Mouse (Mus musculus) cerebellum, adult (tissue): ENCODE results near the gene Srp68.

ENCODE experiments used
- ATAC-seq: cut with Nextera tagmentation; 2 replicates; pipeline ENCODE4 v1.9.2; 2017; ENCODE audit warnings: mild to moderate bottlenecking, moderate library complexity, mixed read lengths; ENCODE audit not compliant: insufficient number of reproducible peaks, low FRiP score, low TSS enrichment

Srp68 gene

GRCm38 (mm10) chr11:116253076-116253600 lies 20.9 kb downstream of the Srp68 start:
- no peak for ATAC-seq

DNA sequence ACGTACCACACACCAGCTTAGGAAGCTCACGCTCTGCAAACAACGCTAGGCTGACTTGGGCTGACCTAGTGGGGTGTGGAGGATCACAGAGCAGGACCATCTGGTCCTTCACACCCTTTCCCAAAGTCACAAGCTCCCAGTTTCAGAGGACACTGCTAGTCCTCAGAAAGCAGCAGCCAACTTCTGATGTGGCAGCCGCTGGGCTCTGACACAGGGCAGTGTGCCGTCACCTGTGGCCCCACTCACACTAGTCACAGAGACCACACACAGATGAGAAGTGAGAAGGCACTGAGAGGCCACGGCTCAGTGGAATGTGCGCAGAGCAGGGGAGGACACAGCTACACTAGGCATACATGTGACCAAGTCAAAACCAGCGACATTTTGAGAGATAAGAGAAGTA lies 23.1 kb downstream of the Srp68 start:
- no peak for ATAC-seq

- ATAC-seq, result no peak
These were observed 26.4 kb downstream of the Srp68 start for GRCm38 (mm10) chr11:116247502-116248222.

DNA sequence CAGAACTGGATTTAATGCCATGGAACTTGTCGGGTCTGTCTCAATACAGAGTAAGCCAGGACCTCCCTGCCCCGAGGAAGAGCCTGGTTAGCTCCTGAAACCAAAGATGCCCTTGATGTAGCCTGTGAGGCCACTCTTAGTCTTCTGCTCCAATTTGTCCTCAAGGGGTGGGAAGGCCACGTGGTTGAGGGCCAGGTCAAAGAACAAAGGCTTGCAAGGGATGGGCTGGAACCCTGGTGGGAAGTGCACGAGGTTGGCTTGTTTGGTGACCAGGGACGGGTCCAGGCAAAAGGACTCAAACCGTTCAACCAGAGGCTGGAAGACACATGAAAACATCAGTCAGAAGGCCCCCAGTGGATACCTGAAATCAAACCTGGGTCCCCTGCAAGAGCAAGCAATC lies 28.4 kb downstream of the Srp68 start:
- ATAC-seq, result no peak

DNA sequence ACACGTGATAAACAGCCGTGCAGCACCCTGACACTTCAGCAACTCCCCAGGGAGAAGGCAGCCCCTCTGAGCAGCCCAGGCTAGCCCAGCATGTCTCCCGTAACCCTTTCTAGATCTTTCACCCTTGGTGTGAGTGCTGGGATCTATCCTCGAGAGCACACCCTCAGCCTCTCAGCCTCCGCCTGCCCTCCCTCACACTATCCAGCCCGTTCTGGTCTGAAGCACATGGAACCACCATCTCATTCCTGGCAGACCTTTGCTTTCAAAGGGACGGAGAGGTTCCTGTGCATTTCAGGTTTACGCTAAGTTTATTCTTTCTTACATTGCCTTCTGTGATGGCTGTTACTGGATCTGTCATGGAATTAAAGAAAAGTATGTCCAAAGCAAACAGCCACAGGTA lies 29.4 kb downstream of the Srp68 start:
- no peak for ATAC-seq

DNA sequence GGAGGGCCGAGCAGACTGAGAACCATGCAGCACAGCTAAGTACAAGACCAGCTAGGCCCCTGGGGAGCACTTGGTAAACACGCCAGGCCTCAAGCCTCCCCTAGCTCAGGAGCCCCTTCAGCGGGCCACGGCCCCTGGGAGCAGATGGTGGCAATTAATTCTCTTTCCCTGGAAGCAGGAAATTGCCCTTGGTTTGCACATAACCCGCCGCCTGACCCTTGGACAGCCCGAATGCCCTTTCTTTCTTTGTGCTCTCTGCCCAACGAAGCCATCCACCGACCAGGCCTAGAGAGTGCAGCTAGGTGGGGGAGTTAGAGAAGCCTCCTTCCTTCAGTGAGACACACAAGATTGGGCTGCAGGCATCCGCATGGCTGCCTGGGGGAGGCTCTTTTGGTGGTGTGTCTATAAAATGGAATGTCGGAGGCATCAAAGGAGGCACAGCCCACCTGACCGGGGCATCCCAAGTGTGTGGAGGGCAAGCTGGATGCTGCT lies 32.2 kb downstream of the Srp68 start:
- ATAC-seq, result no peak

- ATAC-seq, result no peak
These were observed 34.2 kb downstream of the Srp68 start for GRCm38 (mm10) chr11:116239797-116240196.

DNA sequence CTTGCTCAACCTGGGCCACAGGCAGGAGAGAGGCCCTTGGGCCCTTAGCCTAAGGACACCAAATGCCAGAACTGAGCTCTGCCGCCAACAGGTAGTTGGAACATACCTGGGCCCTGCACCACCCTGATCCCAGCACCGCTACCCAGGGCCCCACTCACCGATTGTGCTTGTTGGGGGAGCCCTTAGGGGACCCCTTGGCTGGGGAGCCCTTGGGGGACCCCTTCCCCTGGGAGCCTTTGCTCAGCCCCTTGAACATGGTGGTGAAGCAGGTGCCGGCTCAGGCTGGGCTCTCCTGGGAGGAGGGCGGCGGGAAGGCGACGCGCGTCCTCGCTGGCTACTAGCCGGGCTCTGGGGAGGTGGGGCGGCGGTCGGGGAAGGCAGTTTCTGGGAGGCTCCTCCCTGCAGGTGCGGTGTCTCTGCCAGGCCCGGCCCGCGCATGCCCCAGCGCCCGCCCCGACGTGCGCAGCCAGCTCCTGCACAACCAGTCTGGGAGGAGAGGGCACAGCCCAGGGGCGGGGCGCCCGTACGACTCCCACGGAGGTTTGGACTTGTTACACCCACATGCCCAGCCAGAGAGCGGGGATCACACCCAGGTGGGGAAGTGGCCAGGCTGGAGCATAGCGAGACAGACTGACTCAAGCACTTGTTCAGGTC lies 36.1 kb downstream of the Srp68 start, which contains the start of gene Evpl:
Gene Evpl, minus strand, starts transcription at position 336 of the 654 bp plus-strand sequence.
- ATAC-seq, result no peak

GRCm38 (mm10) chr11:116234901-116235300 lies 39.1 kb downstream of the Srp68 start:
- ATAC-seq, result no peak

GRCm38 (mm10) chr11:116232427-116232826 lies 41.6 kb downstream of the Srp68 start:
- ATAC-seq, result no peak

- ATAC-seq, result no peak
These were observed 45.3 kb downstream of the Srp68 start for GRCm38 (mm10) chr11:116228699-116229098.

- ATAC-seq, result no peak
These were observed 47.6 kb downstream of the Srp68 start for GRCm38 (mm10) chr11:116226414-116226813.

GRCm38 (mm10) chr11:116222740-116223059 lies 51.3 kb downstream of the Srp68 start:
- no peak for ATAC-seq

GRCm38 (mm10) chr11:116221931-116222739 lies 51.9 kb downstream of the Srp68 start:
- ATAC-seq, result no peak

DNA sequence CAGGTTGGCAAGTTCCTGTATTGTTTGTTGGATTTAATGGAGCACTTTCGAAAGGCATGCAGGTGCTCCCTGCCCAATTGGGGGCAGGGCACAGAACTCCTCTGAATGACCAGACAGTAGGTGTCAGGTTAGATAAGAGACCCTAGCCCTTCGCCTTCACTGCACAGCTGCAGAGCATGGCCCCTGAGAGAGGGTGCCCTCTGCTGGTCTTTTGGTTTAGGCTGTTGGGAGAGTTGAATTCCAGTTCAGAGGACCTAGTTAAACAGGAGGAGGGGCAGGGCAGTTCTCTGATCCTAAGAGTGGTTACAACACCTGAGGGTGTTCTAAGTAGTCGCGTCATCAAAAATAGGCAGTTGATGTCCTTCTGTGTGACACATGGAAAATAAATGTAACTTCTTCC lies 54.1 kb downstream of the Srp68 start:
- ATAC-seq, result no peak

GRCm38 (mm10) chr11:116218737-116219400 lies 55.1 kb downstream of the Srp68 start:
- no peak for ATAC-seq

- ATAC-seq, result no peak
These were observed 55.8 kb downstream of the Srp68 start for GRCm38 (mm10) chr11:116218263-116218662.

DNA sequence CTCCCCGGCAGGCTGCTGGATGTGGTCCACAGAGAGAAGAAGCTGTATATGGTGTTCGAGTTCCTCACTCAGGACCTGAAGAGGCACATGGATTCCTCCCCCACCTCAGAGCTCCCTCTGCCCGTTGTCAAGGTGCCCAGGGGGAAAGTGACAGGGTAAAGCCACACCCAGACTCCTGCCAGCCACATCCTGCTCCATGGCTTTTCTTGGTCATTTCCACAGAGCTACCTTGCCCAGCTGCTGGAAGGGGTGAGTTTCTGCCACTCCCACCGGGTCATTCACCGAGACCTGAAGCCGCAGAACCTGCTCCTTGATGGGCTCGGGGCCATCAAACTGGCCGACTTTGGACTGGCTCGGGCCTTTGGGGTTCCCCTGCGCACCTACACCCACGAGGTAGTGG lies 57.5 kb downstream of the Srp68 start:
- no peak for ATAC-seq

DNA sequence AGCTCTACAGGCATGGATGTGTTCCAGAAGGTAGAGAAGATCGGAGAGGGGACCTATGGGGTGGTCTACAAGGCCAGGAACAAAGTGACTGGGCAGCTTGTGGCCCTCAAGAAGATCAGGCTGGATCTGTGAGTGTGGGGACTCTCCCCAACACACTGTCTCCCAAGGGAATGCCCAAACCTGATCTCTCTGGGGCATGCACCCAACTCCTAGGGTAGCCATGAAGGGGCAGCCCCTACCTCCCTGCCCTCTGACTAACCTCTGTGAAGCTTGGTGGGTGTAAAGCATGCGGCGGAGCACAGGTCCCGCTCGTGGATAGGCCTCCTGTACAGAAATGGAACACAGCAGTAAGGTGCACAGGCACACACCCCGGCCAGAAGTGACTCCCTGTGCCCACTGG lies 58.0 kb downstream of the Srp68 start:
- no peak for ATAC-seq

- ATAC-seq, result no peak
These were observed 58.8 kb downstream of the Srp68 start for GRCm38 (mm10) chr11:116215181-116215580.
